Mouse (Mus musculus): ENCODE results near the gene Pygo1.

Pygo1 gene

DNA sequence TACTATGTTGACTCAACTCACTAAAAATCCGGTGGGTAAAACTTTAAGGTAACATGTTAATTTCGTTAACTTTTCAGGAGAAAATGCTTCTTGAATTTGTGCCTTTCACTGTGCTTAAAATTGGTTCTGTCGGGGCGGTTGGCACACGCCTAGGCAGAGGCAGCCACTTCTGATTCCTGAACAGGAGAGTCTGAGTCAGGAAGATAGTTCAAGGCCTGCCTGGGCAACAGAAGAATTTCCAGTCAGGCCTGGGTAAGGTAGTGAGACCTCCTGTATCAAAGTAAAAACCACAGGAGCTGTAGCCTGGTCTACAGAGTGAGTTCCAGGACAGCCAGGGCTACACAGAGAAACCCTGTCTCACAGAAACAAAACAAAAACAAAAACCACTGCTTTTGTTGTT is 67.1 kb downstream of the Pygo1 start:
- ATAC-seq (ENCODE audit: low TSS enrichment): peak; percentile 38; the same call in 1 of the 2 replicates

DNA sequence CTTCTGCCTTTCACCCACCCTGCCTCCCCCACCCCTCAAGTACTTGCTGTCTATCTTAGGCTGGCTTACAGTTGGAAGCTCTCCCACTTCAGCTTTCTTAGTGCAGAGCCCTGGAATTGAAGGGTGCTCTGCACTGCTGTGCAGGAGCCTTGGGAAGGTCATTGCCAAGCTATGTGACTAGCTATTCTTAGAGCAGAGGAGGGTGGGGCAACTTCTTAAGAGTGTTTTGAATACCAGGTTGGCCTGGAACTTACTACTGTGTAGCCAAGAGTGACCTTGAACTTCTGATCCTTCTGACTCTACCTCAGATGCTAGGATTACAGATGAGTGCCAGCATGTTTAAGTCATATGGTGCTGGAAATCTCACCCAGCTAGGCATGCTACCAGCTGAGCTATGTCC is 70.7 kb downstream of the Pygo1 start:
- no peak for ATAC-seq (ENCODE audit: low TSS enrichment)

DNA sequence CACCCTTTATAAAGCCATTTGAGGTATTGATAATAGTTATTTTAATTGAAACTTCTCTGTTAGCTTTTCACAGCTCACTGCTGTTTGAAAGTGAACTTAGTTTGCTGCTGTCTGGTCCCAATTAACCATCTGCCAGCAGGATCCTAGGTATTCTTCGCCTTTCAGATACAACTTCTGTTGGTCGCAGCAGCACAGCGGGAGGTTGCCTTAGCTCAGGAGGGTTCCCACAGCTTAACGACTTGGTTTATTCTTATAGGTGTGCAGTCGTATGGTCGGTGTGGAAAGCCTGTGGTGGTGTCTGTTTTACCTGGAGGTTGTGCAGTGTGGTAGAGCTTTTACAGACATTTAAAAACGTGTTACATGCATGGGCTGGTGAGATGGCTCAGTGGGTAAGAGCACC is 71.4 kb downstream of the Pygo1 start:
- ATAC-seq (ENCODE audit: low TSS enrichment): no peak

DNA sequence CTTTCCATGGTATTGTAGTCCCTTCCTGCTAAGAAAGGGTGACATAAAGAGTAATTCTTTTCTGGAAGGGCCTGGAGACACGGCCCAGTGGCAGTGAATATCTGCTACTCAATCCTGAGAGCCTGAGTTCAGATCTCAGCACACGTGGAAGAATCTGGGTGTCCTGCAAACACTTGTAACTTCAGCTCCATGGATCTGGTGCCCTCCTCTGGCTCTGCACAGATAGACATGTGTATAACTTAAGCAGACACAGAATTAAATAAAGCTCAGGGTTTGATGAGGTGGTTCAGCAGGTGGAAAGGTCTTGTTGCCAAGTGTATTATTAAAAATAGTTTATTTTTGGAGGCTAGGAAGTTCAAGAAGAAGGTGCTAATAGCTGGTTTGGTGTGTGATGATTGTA is 75.0 kb downstream of the Pygo1 start:
- ATAC-seq (ENCODE audit: low TSS enrichment): no peak

DNA sequence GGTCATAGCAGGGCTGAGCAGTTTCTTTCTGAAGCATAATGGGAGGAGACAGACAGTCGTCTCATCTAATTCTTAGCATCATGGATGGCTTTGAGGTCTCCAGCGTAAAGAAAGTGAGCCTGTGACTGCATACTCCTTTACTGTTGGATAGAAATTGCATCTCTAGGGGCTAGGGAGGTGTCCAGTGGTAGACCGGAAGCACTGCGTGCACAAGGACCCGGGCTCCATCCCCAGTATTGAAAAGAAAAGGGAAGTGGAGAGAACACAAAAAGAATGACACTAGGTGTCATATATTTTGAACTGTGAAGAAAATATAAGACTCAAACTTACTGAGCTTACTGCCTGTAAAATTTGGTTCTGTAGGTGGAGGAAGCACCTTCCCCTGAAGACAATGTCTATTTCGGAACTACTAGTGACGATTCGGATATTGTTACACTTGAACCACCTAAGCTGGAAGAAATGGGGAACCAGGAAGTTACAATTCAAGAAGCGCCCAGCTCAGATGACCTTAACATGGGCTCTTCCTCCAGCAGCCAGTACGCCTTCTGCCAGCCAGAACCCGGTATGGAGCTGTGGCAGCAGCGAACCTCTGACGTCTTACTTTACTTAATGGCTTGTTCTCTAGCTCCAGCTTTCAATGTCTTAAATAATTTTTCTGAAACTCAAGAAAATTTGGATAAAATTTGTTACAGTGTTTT is 76.0 kb downstream of the Pygo1 start:
- ATAC-seq (ENCODE audit: low TSS enrichment): no peak

All from frontal cortex, adult (tissue).